Mouse (Mus musculus) frontal cortex, adult (tissue): ENCODE measurements around the gene Rcn2.

Experiments used
- ATAC-seq: cut with Nextera tagmentation; 2 replicates; pipeline ENCODE4 v1.9.2; 2017; ENCODE audit warnings: mild to moderate bottlenecking, moderate library complexity, mixed read lengths; ENCODE audit not compliant: low TSS enrichment

The Rcn2 gene

GRCm38 (mm10) chr9:56097584-56098298 is 56.1 kb downstream of the Rcn2 start:
- ATAC-seq: no peak

- ATAC-seq: no peak
Measured at GRCm38 (mm10) chr9:56100041-56100522, 58.4 kb downstream of the Rcn2 start.

- ATAC-seq: no peak
Measured at GRCm38 (mm10) chr9:56101022-56101421, 59.4 kb downstream of the Rcn2 start.

DNA sequence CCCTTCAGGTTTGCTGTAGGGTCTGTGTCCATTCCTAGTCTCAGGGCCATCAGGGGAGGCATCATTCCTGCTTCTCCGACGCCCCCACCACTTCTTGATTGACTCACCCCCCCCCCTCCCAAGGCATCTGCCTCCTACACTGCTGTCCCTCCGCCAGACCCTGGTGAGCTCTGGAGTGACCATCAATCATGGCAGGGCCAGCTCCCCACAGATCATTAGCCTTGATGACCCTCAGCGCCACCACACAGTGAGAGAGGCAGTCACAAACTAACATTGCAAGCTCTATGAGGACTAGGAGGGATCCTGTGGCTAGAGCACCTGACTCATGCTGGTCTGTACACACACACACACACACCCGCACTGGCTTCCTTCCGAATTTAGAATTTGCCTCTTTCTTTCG is 63.3 kb downstream of the Rcn2 start:
- ATAC-seq: no peak

DNA sequence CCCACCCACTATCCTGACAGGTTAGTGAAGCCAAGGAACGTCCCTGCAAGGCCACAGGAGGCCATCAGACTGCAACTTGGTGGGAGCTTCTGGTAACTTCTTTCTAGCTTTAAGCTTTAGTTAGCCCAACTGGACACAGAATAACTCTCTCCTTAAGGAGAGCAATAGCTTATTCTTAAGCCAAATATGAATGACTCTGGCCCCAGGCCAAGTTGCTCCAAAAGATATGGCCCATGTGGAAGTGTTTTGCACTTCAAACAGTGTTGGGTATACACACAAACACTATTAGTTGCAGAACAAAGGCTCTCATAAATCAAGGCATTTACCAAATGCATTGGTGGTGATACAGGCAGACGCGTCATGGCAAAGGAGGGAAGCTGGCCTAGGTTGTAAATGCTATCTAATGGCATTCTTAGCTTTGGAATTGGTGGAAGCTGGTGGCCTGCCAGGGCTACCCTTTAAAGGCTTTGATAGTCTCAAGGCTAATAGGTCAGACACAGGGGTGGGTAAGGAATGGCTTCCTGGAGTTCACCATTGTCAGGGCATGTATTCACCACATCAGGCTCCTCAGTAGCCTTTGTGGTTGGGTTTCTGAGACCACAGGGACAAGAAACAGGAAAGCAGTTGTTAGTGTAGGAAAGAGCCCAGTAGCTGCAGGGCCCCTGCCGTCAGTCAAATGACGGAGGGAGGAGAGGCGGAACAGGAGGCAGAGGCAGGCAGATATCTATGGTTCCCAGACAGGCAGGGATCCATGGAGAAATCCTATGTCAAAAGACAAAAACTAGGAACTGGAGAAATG is 64.8 kb downstream of the Rcn2 start:
- no peak for ATAC-seq

DNA sequence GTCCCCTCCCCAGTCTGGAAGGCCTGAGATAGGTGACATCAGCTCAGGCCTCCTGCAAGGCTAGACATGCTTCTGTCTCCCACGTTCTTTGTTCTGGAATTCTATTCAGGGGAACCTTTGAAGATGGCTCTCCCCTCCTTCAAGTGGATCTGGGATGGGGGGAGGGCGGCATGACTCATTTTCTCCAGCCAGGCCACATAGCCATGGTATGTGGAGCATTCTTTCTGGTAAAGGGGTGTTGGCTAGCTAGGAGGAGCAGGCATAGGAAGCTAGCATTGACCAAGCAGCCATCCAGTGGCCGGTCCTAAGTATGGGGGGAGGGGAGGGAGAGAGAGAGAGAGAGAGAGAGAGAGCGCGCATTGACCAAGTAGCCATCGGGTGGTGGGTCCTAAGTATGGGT is 65.9 kb downstream of the Rcn2 start:
- ATAC-seq: no peak

- ATAC-seq: no peak
Measured at GRCm38 (mm10) chr9:56108174-56108573, 66.5 kb downstream of the Rcn2 start.
